Mouse (Mus musculus): Measurements from ENCODE around the gene Msmb.

DNA sequence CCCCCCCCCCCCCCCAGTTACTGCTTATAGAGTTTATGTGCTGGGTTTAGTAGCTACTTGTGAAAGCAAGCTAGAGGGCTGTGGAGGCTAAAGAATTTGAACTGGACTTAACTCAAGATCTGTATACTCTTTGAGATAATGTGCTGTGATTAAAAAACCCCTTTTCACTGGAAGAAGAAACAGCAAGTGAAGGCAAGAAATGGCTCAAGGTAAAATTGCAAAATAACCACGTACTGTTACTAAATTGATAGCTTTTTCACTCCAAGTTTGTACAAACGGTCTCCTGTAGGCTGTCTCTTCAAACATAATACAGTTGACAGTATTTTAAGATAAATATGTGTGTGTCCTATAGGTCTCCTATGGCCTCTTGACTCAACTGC, 24.2 kb downstream of the Msmb start:
- TF ChIP-seq CTCF (conservative IDR thresholded peaks at IDR 0.05; ENCODE audit: low read length) (no peak), POU5F1 (IDR thresholded peaks at IDR 0.05; ENCODE audit: borderline replicate concordance, low read length) (no peak), NANOG (IDR thresholded peaks at IDR 0.05; ENCODE audit: borderline replicate concordance, low read length) (no peak)
